Mouse (Mus musculus): ENCODE measurements around the gene Ninj2.

DNA sequence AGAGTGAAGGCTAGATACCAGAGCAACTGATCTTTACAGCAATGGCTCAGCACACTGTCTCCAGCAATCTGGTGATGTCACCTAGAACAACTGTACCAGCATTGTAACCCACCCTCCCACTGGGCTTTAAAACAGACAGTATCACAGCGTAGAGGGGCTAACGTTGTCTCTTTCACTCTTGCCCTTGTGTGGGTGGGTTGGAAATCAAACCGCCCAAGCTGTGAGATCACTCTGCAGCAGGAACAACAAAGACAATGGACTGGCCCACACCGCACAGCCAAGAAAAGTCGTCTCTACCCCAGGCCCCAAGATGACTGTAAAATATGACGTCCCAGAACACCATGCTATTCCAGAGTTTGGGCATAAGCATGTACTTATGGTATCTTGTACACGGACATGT, 136.7 kb downstream of the Ninj2 start:
- TF ChIP-seq USF2 (IDR thresholded peaks at IDR 0.05; ENCODE audit: borderline replicate concordance in 1 of 2, insufficient read depth in 1 of 2, low read depth in 1 of 2, low read length in 2 of 2) (no peak), CTCF (IDR thresholded peaks at IDR 0.05 in 2 of 3, conservative IDR thresholded peaks at IDR 0.05 in 1 of 3; ENCODE audit: control insufficient read depth in 1 of 3, insufficient read depth in 1 of 3, low read depth in 2 of 3, low read length in 3 of 3, poor library complexity in 1 of 3, severe bottlenecking in 1 of 3) (no peak), POLR2AphosphoS2 (IDR thresholded peaks at IDR 0.05; ENCODE audit: low read length) (no peak), POLR2A (IDR thresholded peaks at IDR 0.05; ENCODE audit: control insufficient read depth in 1 of 2, insufficient read depth in 1 of 2, low read depth in 1 of 2, low read length in 2 of 2, poor library complexity in 1 of 2) (no peak)

Data from MEL (cell line).